Mouse (Mus musculus): ENCODE results near the gene Myo1d.

DNA sequence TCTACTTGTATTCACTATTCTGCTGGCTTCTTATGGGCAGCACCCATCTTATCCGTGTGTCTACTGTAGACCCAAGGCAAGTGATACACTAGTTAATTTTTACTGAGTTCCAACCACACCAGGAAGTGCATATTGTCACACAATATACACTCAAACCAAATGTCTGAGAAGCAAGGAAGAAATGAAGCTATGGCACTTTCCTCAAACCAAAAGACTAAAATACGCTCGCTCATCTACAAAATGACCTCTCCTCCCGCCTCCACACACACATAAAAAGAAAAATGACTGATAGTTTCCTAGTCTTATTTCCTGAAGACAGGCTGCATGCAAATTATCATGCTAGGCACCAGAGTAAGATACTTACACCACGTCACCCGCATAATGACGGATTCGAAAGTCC, 113.6 kb downstream of the Myo1d start:
- TF ChIP-seq POLR2A (IDR thresholded peaks at IDR 0.05; ENCODE audit: borderline replicate concordance, extremely low read depth, low read depth, low read length) (no peak), CTCF (IDR thresholded peaks at IDR 0.05; ENCODE audit: insufficient read depth, low read length) (no peak)
